Mouse (Mus musculus) liver, adult 2 months (tissue): Measurements from ENCODE around the gene Tnnt3. TPM values are rescaled to one million over a fixed set of nuclear protein-coding genes. Genes with fewer than 3 reads are reported as not detected.

ENCODE experiments used
- DNase-seq: peaks from one replicate; pipeline ENCODE4 v3.0.0-alpha.2; 2011; ENCODE audit warnings: low read depth, low spot score; ENCODE audit errors: extremely low read depth
- H3K27ac ChIP-seq: fragments of 200-500 bp; replicated peaks from 2 replicates; pipeline ENCODE4 v1.5.1; 2012; ENCODE audit warnings: low read depth, mild to moderate bottlenecking, control low read depth, inconsistent platforms, low read length; ENCODE audit not compliant: insufficient read depth
- H3K27me3 ChIP-seq: fragments of 200-500 bp; 2 replicates; pipeline ENCODE4 v1.6.1; 2012; ENCODE audit warnings: mild to moderate bottlenecking, moderate library complexity, low read length, inconsistent platforms; ENCODE audit not compliant: control insufficient read depth, insufficient read depth
- H3K36me3 ChIP-seq: fragments of 200-500 bp; 2 replicates; pipeline ENCODE4 v1.6.1; 2012; ENCODE audit warnings: low read length, inconsistent platforms; ENCODE audit not compliant: control insufficient read depth, insufficient read depth
- H3K4me1 ChIP-seq: fragments of 200-500 bp; 2 replicates; pipeline ENCODE4 v1.6.1; 2011; ENCODE audit warnings: low read length; ENCODE audit not compliant: control insufficient read depth, insufficient read depth
- H3K4me3 ChIP-seq: fragments of 200-500 bp; 2 replicates; pipeline ENCODE4 v1.5.1; 2011; ENCODE audit warnings: low read depth, mild to moderate bottlenecking, control low read depth, low read length, moderate library complexity; ENCODE audit not compliant: insufficient read depth
- H3K79me2 ChIP-seq: fragments of 200-500 bp; 2 replicates; pipeline ENCODE4 v1.6.1; 2012; ENCODE audit warnings: inconsistent platforms, mild to moderate bottlenecking, low read length, moderate library complexity; ENCODE audit not compliant: control insufficient read depth, insufficient read depth
- H3K9ac ChIP-seq: fragments of 200-500 bp; 2 replicates; pipeline ENCODE4 v1.6.1; 2012; ENCODE audit warnings: low read depth, mild to moderate bottlenecking, control low read depth, inconsistent platforms, low read length
- CTCF ChIP-seq: fragments of 200-500 bp; IDR thresholded peaks from 2 replicates; pipeline ENCODE4 v1.5.1; 2011; ENCODE audit warnings: low read depth, low read length, control low read depth
- POLR2A ChIP-seq: fragments of 200-500 bp; IDR thresholded peaks from 2 replicates; pipeline ENCODE4 v1.6.1; 2011; ENCODE audit warnings: low read length, control low read depth; ENCODE audit not compliant: insufficient read depth; ENCODE audit errors: extremely low read depth
- WGBS: fragments of 180-500 bp; shearing (Covaris S2); methylation state at CpG from one replicate; pipeline ENCODE4 v1.1.7; 2018; 5-methylcytosine and 5-hydroxymethylcytosine counted together
- polyA plus RNA-seq: library from polyadenylated mRNA; depleted of rRNA; stranded (reverse); fragments of >200 nt; gene quantifications from 2 replicates; pipeline ENCODE4 v1.2.3, GENCODE M21; 2012
- total RNA-seq: library from RNA; depleted of rRNA; stranded (reverse); fragments of >200 nt; gene quantifications from 2 replicates; pipeline ENCODE4 v1.2.3, GENCODE M21; 2014

Tnnt3 gene
- total and polyA plus RNA-seq, 2 experiments = 6.4 TPM; not detected in 1

GRCm38 (mm10) chr7:142473476-142473875 lies 25.2 kb upstream of the Tnnt3 start:
- WGBS = 87% methylated on average over 2 of the region's 2 CpGs
- Histone ChIP-seq H3K36me3 (no peaks in the 10 kb centered on the region), H3K27me3 (no peaks in the 10 kb centered on the region), H3K79me2 (no peaks in the 10 kb centered on the region), H3K4me3 (no peak overlapping the region), H3K4me1 (no peaks in the 10 kb centered on the region; the same call in 1 of the 2 replicates), H3K9ac (no peak overlapping the region), H3K27ac (no peak overlapping the region)
- DNase-seq = no peak
- TF ChIP-seq CTCF (no peak), POLR2A (no peak)

- H3K9ac ChIP-seq = no peak overlapping the region
- no peak overlapping the region for H3K4me3 ChIP-seq
- H3K27ac ChIP-seq = no peak overlapping the region
- no peaks in the 10 kb centered on the region; the same call in 1 of the 2 replicates for H3K4me1 ChIP-seq
- H3K27me3 ChIP-seq = no peaks in the 10 kb centered on the region
- TF ChIP-seq CTCF (no peak), POLR2A (no peak)
- H3K79me2 ChIP-seq = no peaks in the 10 kb centered on the region
- 85% methylated on average over 14 of the region's 14 CpGs for WGBS
- DNase-seq = no peak
- H3K36me3 ChIP-seq = no peaks in the 10 kb centered on the region
Observed at GRCm38 (mm10) chr7:142474799-142475198, 23.8 kb upstream of the Tnnt3 start.

DNA sequence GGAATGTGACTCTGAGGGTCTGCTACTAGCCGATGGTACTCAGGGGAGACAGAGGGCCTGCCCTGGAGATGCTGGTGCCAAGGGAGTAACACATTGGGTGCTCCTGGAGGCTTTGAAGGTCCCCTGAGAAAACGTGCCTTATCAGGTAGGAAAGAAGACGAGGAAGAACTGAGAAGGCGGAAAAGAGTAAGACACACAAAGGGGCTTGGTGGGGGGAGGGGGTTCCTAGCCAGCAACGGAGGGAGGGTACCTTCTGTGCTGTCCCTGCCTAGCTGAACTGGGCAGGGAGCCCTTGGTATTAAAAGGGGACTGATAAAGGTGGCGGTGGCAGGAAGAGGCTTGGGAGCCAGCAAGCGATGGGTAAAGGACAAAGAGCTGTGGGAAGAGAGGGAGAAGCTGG lies 23.0 kb upstream of the Tnnt3 start:
- no peak for DNase-seq
- TF ChIP-seq POLR2A = no peak
- TF ChIP-seq CTCF = no peak
- Histone ChIP-seq H3K27ac (no peak overlapping the region), H3K36me3 (no peaks in the 10 kb centered on the region), H3K27me3 (no peaks in the 10 kb centered on the region), H3K9ac (no peak overlapping the region), H3K4me3 (0 out of 2 replicates have a peak overlapping the region, but pooled peaks have one; percentile 12), H3K4me1 (no peaks in the 10 kb centered on the region; the same call in 1 of the 2 replicates), H3K79me2 (no peaks in the 10 kb centered on the region)
- WGBS = 71% methylated on average over 7 of the region's 7 CpGs

DNA sequence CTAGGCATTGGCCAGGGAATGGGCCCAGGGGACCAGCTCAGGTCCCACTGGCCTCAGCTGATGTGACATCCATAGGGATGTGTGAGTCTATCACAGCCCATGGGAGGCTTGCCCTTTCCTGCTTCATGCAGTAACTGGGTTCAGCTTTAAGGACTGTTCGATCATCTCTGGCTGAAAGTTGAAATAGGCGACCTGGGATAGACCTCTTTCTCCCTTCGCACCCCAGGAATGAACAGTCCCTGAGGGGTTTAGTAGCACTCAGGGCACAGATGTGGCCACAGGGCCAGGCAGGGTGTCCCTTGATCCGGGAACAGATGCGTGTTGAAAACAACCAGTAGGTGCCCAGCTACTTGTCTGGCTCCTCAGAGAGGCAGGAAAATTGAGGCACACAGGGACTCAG lies 22.4 kb upstream of the Tnnt3 start:
- no peak for DNase-seq
- H3K36me3 ChIP-seq = no peaks in the 10 kb centered on the region
- TF ChIP-seq CTCF (no peak), POLR2A (no peak)
- no peak overlapping the region for H3K4me3 ChIP-seq
- H3K27me3 ChIP-seq = no peaks in the 10 kb centered on the region
- H3K4me1 ChIP-seq = no peaks in the 10 kb centered on the region; the same call in 1 of the 2 replicates
- 76% methylated on average over 5 of the region's 5 CpGs for WGBS
- no peak overlapping the region for H3K9ac ChIP-seq
- no peak overlapping the region for H3K27ac ChIP-seq
- H3K79me2 ChIP-seq = no peaks in the 10 kb centered on the region

DNA sequence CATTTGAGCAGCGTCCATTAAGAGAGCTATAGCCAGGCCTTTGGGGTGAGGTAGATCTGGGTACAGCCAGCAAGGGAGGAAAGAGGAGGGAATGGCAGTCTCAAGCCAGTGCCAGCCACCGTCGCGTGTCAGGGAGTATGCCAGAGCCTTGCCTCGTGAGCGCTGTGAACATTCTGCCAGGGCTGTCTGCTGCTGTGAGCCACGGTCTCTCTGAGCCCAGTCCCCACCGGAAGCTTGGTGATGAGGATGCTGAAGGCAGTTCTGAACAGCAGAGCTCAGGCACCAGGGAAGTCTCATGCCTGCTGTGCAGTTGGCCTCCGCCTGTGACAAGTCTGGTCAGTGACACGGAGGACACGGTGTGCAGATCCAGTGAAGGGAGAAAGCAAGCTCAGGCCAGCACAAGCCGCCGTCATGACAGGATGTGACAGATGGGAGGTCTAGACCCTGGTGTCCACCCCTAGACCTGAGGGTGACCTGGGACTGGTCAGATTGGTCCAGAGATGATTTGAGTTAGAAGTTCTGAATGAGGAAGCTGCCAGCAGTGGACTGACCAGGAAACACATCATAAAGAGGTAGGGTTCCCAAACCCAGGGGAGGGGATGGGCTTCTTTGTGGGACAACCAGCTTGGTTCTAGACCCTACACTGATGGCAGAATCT lies 21.7 kb upstream of the Tnnt3 start:
- Histone ChIP-seq H3K79me2 (no peaks in the 10 kb centered on the region), H3K36me3 (no peaks in the 10 kb centered on the region), H3K27me3 (no peaks in the 10 kb centered on the region), H3K4me3 (no peak overlapping the region), H3K27ac (no peak overlapping the region), H3K9ac (no peak overlapping the region), H3K4me1 (no peaks in the 10 kb centered on the region; the same call in 1 of the 2 replicates)
- TF ChIP-seq POLR2A (no peak), CTCF (no peak)
- WGBS = 81% methylated on average over 13 of the region's 13 CpGs
- DNase-seq = no peak

- H3K9ac ChIP-seq = no peak overlapping the region
- H3K4me1 ChIP-seq = no peaks in the 10 kb centered on the region; the same call in 1 of the 2 replicates
- H3K79me2 ChIP-seq = no peaks in the 10 kb centered on the region
- 90% methylated on average over 6 of the region's 6 CpGs for WGBS
- no peak overlapping the region for H3K27ac ChIP-seq
- H3K4me3 ChIP-seq = no peak overlapping the region
- H3K27me3 ChIP-seq = no peaks in the 10 kb centered on the region
- no peaks in the 10 kb centered on the region for H3K36me3 ChIP-seq
- TF ChIP-seq POLR2A = no peak
- no peak for TF ChIP-seq CTCF
- DNase-seq = no peak
Observed at GRCm38 (mm10) chr7:142478001-142478400, 20.6 kb upstream of the Tnnt3 start.
